Mouse (Mus musculus): ENCODE results near the gene Gm10142. TPM values are rescaled to one million over a fixed set of nuclear protein-coding genes. Genes with fewer than 3 reads are reported as not detected.
"Not testable (repeated sequence)": the region's sequence is repeated elsewhere in the genome, so short reads cannot be mapped to it uniquely, and the experiment has no call there.

The Gm10142 gene
- total RNA-seq, 1 experiment from 2014 or later: not detected

- not testable (repeated sequence) for DNase-seq
Measured at GRCm38 (mm10) chr10:77741924-77742688, 26.5 kb downstream of the Gm10142 start, which contains the start of gene Gm18596. Gene Gm18596, minus strand, starts transcription at chr10:77742638.

GRCm38 (mm10) chr10:77750686-77751085 is 35.1 kb downstream of the Gm10142 start:
- not testable (repeated sequence) for DNase-seq

GRCm38 (mm10) chr10:77751254-77751653 is 35.6 kb downstream of the Gm10142 start, which contains the start of gene Gm9736:
Gene Gm9736, minus strand, starts transcription at chr10:77751354.
- not testable (repeated sequence) for DNase-seq

GRCm38 (mm10) chr10:77752312-77752711 is 36.7 kb downstream of the Gm10142 start:
- DNase-seq: not testable (repeated sequence)

GRCm38 (mm10) chr10:77753448-77753847 is 37.8 kb downstream of the Gm10142 start:
- DNase-seq: no peak

GRCm38 (mm10) chr10:77759582-77759981 is 44.0 kb downstream of the Gm10142 start, which contains the start of gene Gm3233:
Gene Gm3233, minus strand, starts transcription at chr10:77759682.
- DNase-seq: not testable (repeated sequence)

Other genes with a start within 250 kb of the Gm10142 start
- 23.1 and 24.6 TPM in 2 replicates for gene Fam207a, start 200.0 kb upstream of the Gm10142 start, total RNA-seq (2021)
- gene Itgb2, start 185.6 kb upstream of the Gm10142 start, total RNA-seq (2021): 2.2 and 3.3 TPM in 2 replicates
- 154 and 195 TPM in 2 replicates for gene Pttg1ip, start 134.1 kb upstream of the Gm10142 start, total RNA-seq (2021)
- 104 and 117 TPM in 2 replicates for gene Sumo3, start 109.7 kb upstream of the Gm10142 start, total RNA-seq (2021)
- 20.9 TPM in 1 of 2 replicates, not detected in the other for gene Gm49325, start 109.6 kb upstream of the Gm10142 start, total RNA-seq (2021)
- 45.4 and 45.5 TPM in 2 replicates for gene Ube2g2, start 93.5 kb upstream of the Gm10142 start, total RNA-seq (2021)
- 0.39 and 0.86 TPM in 2 replicates for gene Tspear, start 29.2 kb upstream of the Gm10142 start, total RNA-seq (2021)
- not detected in 2 replicates for gene Gm19402, start 25.1 kb upstream of the Gm10142 start, total RNA-seq (2021)
- gene Gm9508, start 18.6 kb upstream of the Gm10142 start, total RNA-seq (2021): not detected in 2 replicates
- gene Gm10272, start 9.2 kb upstream of the Gm10142 start, total RNA-seq (2021): not detected in 2 replicates
- not detected in 2 replicates for gene Gm10024, start 4.3 kb upstream of the Gm10142 start, total RNA-seq (2021)
- not detected in 2 replicates for gene Krtap12-1, start 4.8 kb downstream of the Gm10142 start, total RNA-seq (2021)
- not detected in 2 replicates for gene Gm10100, start 10.7 kb downstream of the Gm10142 start, total RNA-seq (2021)
- not detected in 2 replicates for gene Gm18596, start 26.8 kb downstream of the Gm10142 start, total RNA-seq (2021)
- not detected in 2 replicates for gene Gm9736, start 35.5 kb downstream of the Gm10142 start, total RNA-seq (2021)
- not detected in 2 replicates for gene Gm3233, start 43.9 kb downstream of the Gm10142 start, total RNA-seq (2021)
- gene Gm3238, start 55.5 kb downstream of the Gm10142 start, total RNA-seq (2021): not detected in 2 replicates
- not detected in 2 replicates for gene Gm7138, start 61.1 kb downstream of the Gm10142 start, total RNA-seq (2021)
- not detected in 2 replicates for gene Gm3250, start 66.7 kb downstream of the Gm10142 start, total RNA-seq (2021)
- gene Gm7137, start 72.4 kb downstream of the Gm10142 start, total RNA-seq (2021): not detected in 2 replicates
- gene Gm9639, start 79.3 kb downstream of the Gm10142 start, total RNA-seq (2021): not detected in 2 replicates
- gene Gm19668, start 83.3 kb downstream of the Gm10142 start, total RNA-seq (2021): not detected in 2 replicates
- not detected in 2 replicates for gene Gm9507, start 96.0 kb downstream of the Gm10142 start, total RNA-seq (2021)
- gene Gm2696, start 98.9 kb downstream of the Gm10142 start, total RNA-seq (2021): not detected in 2 replicates
- gene Krtap10-4, start 111.3 kb downstream of the Gm10142 start, total RNA-seq (2021): not detected in 2 replicates
- not detected in 2 replicates for gene Krtap10-10, start 120.1 kb downstream of the Gm10142 start, total RNA-seq (2021)
- not detected in 2 replicates for gene Gm36176, start 131.0 kb downstream of the Gm10142 start, total RNA-seq (2021)
- gene Gm10318, start 137.1 kb downstream of the Gm10142 start, total RNA-seq (2021): not detected in 2 replicates
- not detected in 2 replicates for gene Gm3285, start 146.2 kb downstream of the Gm10142 start, total RNA-seq (2021)
- 5.5 and 8.0 TPM in 2 replicates for gene Lrrc3, start 186.7 kb downstream of the Gm10142 start, total RNA-seq (2021)

Measured in adrenal gland, postnatal 25 days (tissue).